Mouse (Mus musculus) hindbrain, postnatal 0 days (tissue): Measurements from ENCODE around the gene Slc25a10. TPM values are rescaled to one million over a fixed set of nuclear protein-coding genes. Genes with fewer than 3 reads are reported as not detected.
A peak's percentile ranks its signal among the peaks of the same experiment; 100 is the strongest.
"Not testable (repeated sequence)": the region's sequence is repeated elsewhere in the genome, so short reads cannot be mapped to it uniquely, and the experiment has no call there.

Experiments
- ATAC-seq: fragments of 200-750 bp; cut with Nextera tagmentation; 2 replicates; pipeline ENCODE4 v1.8.0; 2017; ENCODE audit warnings: mild to moderate bottlenecking, moderate TSS enrichment, moderate library complexity
- DNase-seq: peaks from one replicate; pipeline ENCODE4 v3.0.0-alpha.2; 2015; ENCODE audit warnings: low spot score
- H3K27ac ChIP-seq: fragments of 300-500 bp; sonication (generic); 2 replicates; pipeline ENCODE4 v1.5.1; 2014; ENCODE audit warnings: mild to moderate bottlenecking
- H3K27me3 ChIP-seq: fragments of 300-500 bp; sonication (generic); 2 replicates; pipeline ENCODE4 v1.6.1; 2014; ENCODE audit warnings: low read length, mixed read lengths; ENCODE audit not compliant: insufficient read depth
- H3K36me3 ChIP-seq: fragments of 300-500 bp; sonication (generic); 2 replicates; pipeline ENCODE4 v1.6.1; 2014; ENCODE audit warnings: low read length, mixed read lengths; ENCODE audit not compliant: insufficient read depth
- H3K4me1 ChIP-seq: fragments of 300-500 bp; sonication (generic); 2 replicates; pipeline ENCODE4 v1.6.1; 2014; ENCODE audit warnings: antibody characterized with exemption, low read length, mixed read lengths; ENCODE audit not compliant: insufficient read depth
- H3K4me2 ChIP-seq: fragments of 300-500 bp; sonication (generic); 2 replicates; pipeline ENCODE4 v1.6.1; 2014; ENCODE audit warnings: low read depth, mild to moderate bottlenecking, low read length, moderate library complexity, mixed read lengths
- H3K4me3 ChIP-seq: fragments of 300-500 bp; sonication (generic); 2 replicates; pipeline ENCODE4 v1.5.1; 2014; ENCODE audit warnings: low read length
- H3K9ac ChIP-seq: fragments of 300-500 bp; sonication (generic); replicated peaks from 2 replicates; pipeline ENCODE4 v1.6.1; 2014; ENCODE audit warnings: mild to moderate bottlenecking, low read length, moderate library complexity, mixed read lengths
- H3K9me3 ChIP-seq: fragments of 300-500 bp; sonication (generic); 2 replicates; pipeline ENCODE4 v1.6.1; 2016; ENCODE audit warnings: low read length, mixed read lengths
- CTCF ChIP-seq: IDR thresholded peaks from 2 replicates; pipeline ENCODE4 v1.5.1; 2016; ENCODE audit warnings: antibody characterized with exemption, control low read depth, low read depth
- WGBS: fragments of 180-500 bp; shearing (Covaris S2); extraction: QIAGEN DNeasy Blood & Tissue Kit; methylation state at CpG from one replicate; pipeline ENCODE4 v1.1.7; 2014; 5-methylcytosine and 5-hydroxymethylcytosine counted together
- polyA plus RNA-seq: library from polyadenylated mRNA; unstranded; fragments of >200 nt; fragmentation: Nextera tagmentation; extraction: Ambion mirVana; gene quantifications from 2 replicates; pipeline ENCODE4 v1.2.1, GENCODE M21; 2015
- total RNA-seq: library from RNA; depleted of rRNA; stranded (reverse); fragments of >200 nt; gene quantifications from 2 replicates; pipeline ENCODE4 v1.2.3, GENCODE M21; 2014

Slc25a10 gene
- total and polyA plus RNA-seq, 2 experiments from 2014 or later = 28.8 to 52.5 TPM

DNA sequence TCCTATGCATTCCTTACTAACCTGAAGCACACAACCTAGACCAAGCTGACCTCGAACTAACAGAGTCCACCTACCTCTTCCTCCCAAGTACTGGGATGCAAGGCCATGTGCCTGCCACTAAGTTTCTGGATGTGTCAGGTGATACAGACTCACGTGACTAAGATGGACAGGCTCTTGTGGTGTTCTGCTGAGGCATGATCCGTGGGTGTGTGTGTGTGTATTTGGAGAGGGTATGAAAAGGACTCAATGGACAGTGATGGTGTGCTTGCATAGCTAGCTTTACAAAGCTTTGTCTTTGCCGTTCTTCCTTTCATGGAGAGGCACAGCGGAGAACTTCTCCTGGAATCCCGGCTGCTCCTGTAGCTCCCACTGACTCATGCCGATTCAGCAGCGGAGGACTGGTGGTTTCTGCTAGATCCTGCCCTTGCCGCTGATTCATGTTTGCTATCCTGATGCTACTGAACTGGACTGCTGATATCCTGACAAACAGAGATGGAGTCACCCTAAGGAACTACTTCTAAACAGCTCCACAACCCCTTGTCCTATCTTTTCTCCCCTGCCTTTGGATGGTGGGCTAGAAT lies 16.7 kb downstream of the Slc25a10 start:
- Histone ChIP-seq H3K4me2 (no peak overlapping the region), H3K4me1 (no peaks in the 10 kb centered on the region), H3K27ac (no peak overlapping the region), H3K36me3 (no peaks in the 10 kb centered on the region), H3K9me3 (no peaks in the 10 kb centered on the region), H3K4me3 (no peak overlapping the region), H3K27me3 (no peaks in the 10 kb centered on the region), H3K9ac (no peak overlapping the region)
- DNase-seq (no peak), ATAC-seq (no peak)
- TF ChIP-seq CTCF = no peak
- 77% methylated on average over 9 of the region's 9 CpGs for WGBS

- whole genome bisulfite sequencing = 37% methylated on average over 4 of the region's 4 CpGs
- H3K4me3 ChIP-seq = no peak overlapping the region
- H3K9ac ChIP-seq = no peak overlapping the region
- no peaks in the 10 kb centered on the region for H3K27me3 ChIP-seq
- no peak for TF ChIP-seq CTCF
- no peaks in the 10 kb centered on the region for H3K4me1 ChIP-seq
- ATAC-seq (no peak), DNase-seq (no peak)
- H3K4me2 ChIP-seq = no peak overlapping the region
- no peak overlapping the region for H3K27ac ChIP-seq
- no peaks in the 10 kb centered on the region for H3K9me3 ChIP-seq
- no peaks in the 10 kb centered on the region for H3K36me3 ChIP-seq
Measured at GRCm38 (mm10) chr11:120509940-120510339, 18.3 kb downstream of the Slc25a10 start.

DNA sequence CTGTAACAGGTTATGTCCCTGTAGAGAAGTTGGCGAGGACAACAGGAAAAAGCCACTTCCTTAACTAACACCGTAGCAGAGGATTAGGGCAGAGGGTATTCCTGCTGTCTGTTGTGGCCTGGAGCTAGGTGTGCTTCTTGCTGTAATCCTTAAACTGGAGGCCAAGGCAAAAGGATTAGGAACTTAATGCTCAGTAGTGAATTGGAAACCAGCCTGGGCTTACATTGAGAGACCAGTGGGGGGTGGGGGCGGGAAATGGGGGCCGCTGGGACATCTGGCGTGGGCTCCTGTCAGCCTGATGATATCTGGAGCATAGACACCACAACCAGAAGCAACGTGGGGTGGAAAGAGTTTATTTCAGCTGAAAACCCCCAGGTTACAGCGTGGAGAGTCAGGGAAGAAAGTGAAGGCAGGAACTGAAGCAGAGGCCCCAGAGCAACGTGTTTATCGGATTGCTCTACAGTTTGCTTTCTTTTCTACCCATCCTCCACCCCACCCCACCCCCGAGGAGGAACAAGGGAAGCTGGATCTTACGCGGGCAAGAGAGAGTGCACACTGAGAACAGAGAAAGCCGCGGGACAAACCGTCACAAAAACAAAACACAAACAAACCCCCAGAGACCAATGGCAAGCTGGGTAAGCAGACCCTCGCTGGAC lies 18.9 kb downstream of the Slc25a10 start:
- Histone ChIP-seq H3K4me1 (no peaks in the 10 kb centered on the region), H3K9me3 (no peaks in the 10 kb centered on the region), H3K4me2 (peak overlapping the region; percentile 43), H3K36me3 (no peaks in the 10 kb centered on the region), H3K27me3 (no peaks in the 10 kb centered on the region), H3K4me3 (no peak overlapping the region), H3K27ac (no peak overlapping the region), H3K9ac (no peak overlapping the region)
- 10% methylated on average over 16 of the region's 16 CpGs for WGBS
- DNase-seq (peak; percentile 36), ATAC-seq (no peak)
- TF ChIP-seq CTCF = no peak

DNA sequence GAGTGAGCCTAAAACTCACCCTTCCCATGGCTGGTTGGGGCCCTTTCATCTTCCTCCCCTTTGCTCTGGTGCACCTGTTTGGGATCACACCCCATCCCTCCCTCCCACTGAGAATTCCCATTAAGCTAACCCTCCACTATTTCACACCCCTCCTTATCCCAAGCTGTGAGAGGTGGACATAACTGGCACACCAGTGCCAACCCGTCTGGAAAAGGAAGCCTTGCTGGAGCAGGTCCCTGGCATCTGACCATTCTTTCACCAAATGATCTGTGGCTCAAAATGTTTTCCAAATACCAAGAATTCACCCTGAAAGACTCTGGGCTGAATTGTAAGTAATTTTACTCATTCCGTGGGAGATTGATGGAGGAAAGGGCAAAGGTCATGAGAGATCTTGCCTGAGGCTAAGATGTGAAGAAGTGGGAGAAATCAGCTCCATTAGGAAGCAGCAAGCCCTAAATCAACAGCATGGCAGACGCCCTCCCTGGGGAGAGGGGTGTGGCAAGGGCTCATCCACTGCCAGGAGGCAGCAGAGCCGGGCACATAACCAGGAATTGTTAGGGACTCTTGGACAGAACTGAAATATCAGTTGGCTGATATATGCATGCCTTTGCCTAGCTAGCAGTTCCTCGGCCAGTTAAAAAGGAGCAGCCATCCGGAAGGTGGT lies 21.3 kb downstream of the Slc25a10 start:
- DNase-seq = peak; percentile 65
- H3K27ac ChIP-seq = no peak overlapping the region
- no peak overlapping the region for H3K4me2 ChIP-seq
- no peaks in the 10 kb centered on the region for H3K4me1 ChIP-seq
- no peak for TF ChIP-seq CTCF
- no peak overlapping the region for H3K4me3 ChIP-seq
- ATAC-seq = no peak
- no peaks in the 10 kb centered on the region for H3K9me3 ChIP-seq
- no peak overlapping the region for H3K9ac ChIP-seq
- H3K36me3 ChIP-seq = no peaks in the 10 kb centered on the region
- H3K27me3 ChIP-seq = no peaks in the 10 kb centered on the region
- WGBS = 33% methylated on average over 6 of the region's 6 CpGs

GRCm38 (mm10) chr11:120514262-120514661 lies 22.6 kb downstream of the Slc25a10 start:
- H3K27me3 ChIP-seq, H3K36me3 ChIP-seq, H3K27ac ChIP-seq, DNase-seq, H3K4me2 ChIP-seq, ATAC-seq, H3K4me1 ChIP-seq, H3K9ac ChIP-seq, H3K4me3 ChIP-seq, H3K9me3 ChIP-seq: not testable (repeated sequence)
- 93% methylated on average over 2 of the region's 2 CpGs for WGBS

- WGBS = 17% methylated on average over 17 of the region's 17 CpGs
- peak; percentile 99 for TF ChIP-seq CTCF
- DNase-seq = peak; percentile 86
Measured at GRCm38 (mm10) chr11:120515611-120516010, 24.0 kb downstream of the Slc25a10 start.

GRCm38 (mm10) chr11:120517147-120517546 lies 25.5 kb downstream of the Slc25a10 start:
- H3K4me2 ChIP-seq = no peak overlapping the region
- H3K4me1 ChIP-seq = no peaks in the 10 kb centered on the region
- no peak overlapping the region for H3K4me3 ChIP-seq
- no peak overlapping the region for H3K27ac ChIP-seq
- H3K9ac ChIP-seq = no peak overlapping the region
- 72% methylated on average over 4 of the region's 4 CpGs for WGBS
- no peak for TF ChIP-seq CTCF
- DNase-seq (no peak), ATAC-seq (no peak)
- H3K36me3 ChIP-seq = no peaks in the 10 kb centered on the region
- H3K9me3 ChIP-seq = no peaks in the 10 kb centered on the region
- H3K27me3 ChIP-seq = no peaks in the 10 kb centered on the region

More at GRCm38 (mm10) chr11:120515611-120516010, 24.0 kb downstream of the Slc25a10 start:
- Histone ChIP-seq H3K27ac (no peak overlapping the region), H3K27me3 (no peaks in the 10 kb centered on the region), H3K4me1 (no peaks in the 10 kb centered on the region), H3K9me3 (no peaks in the 10 kb centered on the region), H3K9ac (no peak overlapping the region), H3K4me3 (no peak overlapping the region), H3K36me3 (no peaks in the 10 kb centered on the region), H3K4me2 (no peak overlapping the region)
- ATAC-seq = peak; percentile 73; the same call in 1 of the 2 replicates
